ENCODE assay signal across 21 mouse cellular contexts in the genomic region with DNA sequence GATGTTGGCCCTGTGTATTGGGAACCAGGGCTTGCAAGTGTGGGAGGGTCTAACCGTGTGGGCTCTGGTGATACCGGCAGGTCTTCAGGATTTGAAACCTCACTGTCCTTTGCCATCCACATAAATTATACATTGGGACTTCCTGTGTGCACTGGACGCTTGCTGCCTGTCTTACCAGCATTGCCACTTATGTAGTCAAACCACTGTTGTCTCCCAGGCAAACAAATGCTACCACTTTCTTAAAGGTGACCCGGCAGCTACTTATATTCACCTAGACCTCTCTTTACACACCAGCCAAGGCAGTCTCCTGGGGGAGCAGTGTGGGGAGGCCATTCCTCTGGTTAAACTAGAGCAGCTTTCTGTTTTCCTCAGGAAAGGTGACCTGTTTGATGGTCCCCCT.
DNase-seq lines count a peak whose midpoint lies in the region; TF ChIP-seq lines count a peak whose summit lies in the region.
"Had no signal": no experiment of that assay in that cellular context is flagged by ENCODE, and none has a peak within 500 bp of the region (broad histone marks: within the 10 kb centered on the region; RNA-seq: fewer than 3 reads in every experiment).

No protein-coding gene starts in this region.

- 0 out of 2 replicates have a peak overlapping the region, but pooled peaks have one; percentile 38 for H3K9ac ChIP-seq in heart, adult 2 months (ENCODE audit: low read depth, low read length)
- H3K9ac ChIP-seq: embryonic facial prominence, embryonic 13.5 days; embryonic facial prominence, embryonic 15.5 days; forebrain, embryonic 12.5 days had no signal

- peaks cover 47% of the 10 kb centered on the region for H3K4me1 ChIP-seq in heart, adult 2 months (ENCODE audit: control insufficient read depth, insufficient read depth, low read length)
- H3K4me1 ChIP-seq in thymus, adult 2 months (replicated peaks; ENCODE audit: control insufficient read depth, insufficient read depth, low read length) = peaks cover 55% of the 10 kb centered on the region
- peaks cover 38% of the 10 kb centered on the region for H3K4me1 ChIP-seq in limb, embryonic 10.5 days

- H3K9me3 ChIP-seq in limb, embryonic 10.5 days (replicated peaks) = no peaks in the 10 kb centered on the region
- H3K9me3 ChIP-seq: embryonic facial prominence, embryonic 13.5 days; embryonic facial prominence, embryonic 15.5 days; forebrain, embryonic 10.5 days; forebrain, embryonic 12.5 days had no signal

- H3K36me3 ChIP-seq in heart, adult 2 months (ENCODE audit: control insufficient read depth, insufficient read depth, low read length) = peaks cover 62% of the 10 kb centered on the region
- H3K36me3 ChIP-seq in thymus, adult 2 months (ENCODE audit: control insufficient read depth, insufficient read depth, low read length) = peaks cover 84% of the 10 kb centered on the region
- peaks cover 37% of the 10 kb centered on the region for H3K36me3 ChIP-seq in limb, embryonic 10.5 days
- H3K36me3 ChIP-seq: embryonic facial prominence, embryonic 15.5 days; forebrain, embryonic 10.5 days; forebrain, embryonic 12.5 days had no signal

- intact Hi-C loops in gastrocnemius, adult 2 months (cut with DNase I) = no loop called here
- intact Hi-C loops in heart, adult 2 months (cut with DNase I) = no loop called here
- intact Hi-C loops in heart, postnatal 36 days (cut with DNase I) = no loop called here

- H3K27me3 ChIP-seq in heart, adult 2 months (ENCODE audit: control insufficient read depth, insufficient read depth, low read length) = no peaks in the 10 kb centered on the region
- no peaks in the 10 kb centered on the region for H3K27me3 ChIP-seq in thymus, adult 2 months (ENCODE audit: control insufficient read depth, insufficient read depth, low read length)
- no peaks in the 10 kb centered on the region for H3K27me3 ChIP-seq in limb, embryonic 10.5 days (ENCODE audit: low read depth, poor library complexity, severe bottlenecking)
- H3K27me3 ChIP-seq: embryonic facial prominence, embryonic 13.5 days; embryonic facial prominence, embryonic 15.5 days had no signal

- peaks cover 5% of the 10 kb centered on the region for H3K79me2 ChIP-seq in heart, adult 2 months (replicated peaks; ENCODE audit: control insufficient read depth, insufficient read depth, low read length)

- TF ChIP-seq EP300 in heart, adult 2 months (IDR thresholded peaks at IDR 0.05; ENCODE audit: insufficient read depth, low read depth, low read length) = no peak

- 63% methylated on average over 4 of the region's 4 CpGs for WGBS in heart, adult 2 months
- WGBS in thymus, adult 2 months = 86% methylated on average over 4 of the region's 4 CpGs
- 91% methylated on average over 4 of the region's 4 CpGs for WGBS in limb, embryonic 10.5 days

- no peak for TF ChIP-seq POLR2A in heart, adult 2 months (IDR thresholded peaks at IDR 0.05; ENCODE audit: insufficient read depth, low read depth, low read length)
- no peak for TF ChIP-seq POLR2A in thymus, adult 2 months (IDR thresholded peaks at IDR 0.05; ENCODE audit: control insufficient read depth, extremely low read depth, insufficient read depth, low read length, poor library complexity)

- TF ChIP-seq CTCF in gastrocnemius, adult 2 months (IDR thresholded peaks at IDR 0.05) = no peak
- no peak for TF ChIP-seq CTCF in heart, adult 2 months (IDR thresholded peaks at IDR 0.05)
- no peak for TF ChIP-seq CTCF in thymus, adult 2 months (IDR thresholded peaks at IDR 0.05; ENCODE audit: borderline replicate concordance, control insufficient read depth, extremely low read depth, insufficient read depth, low read length, poor library complexity)

- peak overlapping the region; percentile 13; the same call in 1 of the 2 replicates for H3K27ac ChIP-seq in gastrocnemius, adult 2 months
- H3K27ac ChIP-seq in heart, adult 2 months = peak overlapping the region; percentile 45; the same call in 1 of the 2 replicates
- peak overlapping the region; percentile 82 for H3K27ac ChIP-seq in thymus, adult 2 months (ENCODE audit: control insufficient read depth, insufficient read depth, low read length)
- H3K27ac ChIP-seq in limb, embryonic 10.5 days = 0 out of 2 replicates have a peak overlapping the region, but pooled peaks have one; percentile 4
- H3K27ac ChIP-seq: embryonic facial prominence, embryonic 13.5 days; embryonic facial prominence, embryonic 15.5 days; forebrain, embryonic 10.5 days; forebrain, embryonic 12.5 days had no signal

- no peak for DNase-seq in gastrocnemius, adult 2 months
- DNase-seq in gastrocnemius, adult 18-20 months (ENCODE audit: low spot score) = no peak
- DNase-seq in heart, adult 2 months = peak in 1 of 2 experiments; percentile 26
- DNase-seq in heart, postnatal 36 days = no peak
- no peak for DNase-seq in thymus, adult 2 months
- DNase-seq in thymus, postnatal 4 days = no peak
- no peak for DNase-seq in limb, embryonic 10.5 days (ENCODE audit: low spot score)
- DNase-seq in natural killer cell, adult 2 months (ENCODE audit: low spot score in 2 of 2) = no peak
- DNase-seq: adrenal gland, adult 2 months; adrenal gland, postnatal 14 days; adrenal gland, postnatal 36 days; cerebellum, adult 11-12 months; cerebellum, adult 2 months; cerebellum, adult 9-10 months; cerebellum, postnatal 10 days; cerebellum, postnatal 25 days had no signal

- H3K4me3 ChIP-seq in gastrocnemius, adult 2 months = no peak overlapping the region
- no peak overlapping the region for H3K4me3 ChIP-seq in heart, adult 2 months
- H3K4me3 ChIP-seq in thymus, adult 2 months (ENCODE audit: control insufficient read depth, insufficient read depth, low read length) = no peak overlapping the region
- no peak overlapping the region for H3K4me3 ChIP-seq in limb, embryonic 10.5 days
- H3K4me3 ChIP-seq: embryonic facial prominence, embryonic 13.5 days; embryonic facial prominence, embryonic 15.5 days; erythroblast, embryonic 14.5 days; forebrain, embryonic 10.5 days; forebrain, embryonic 12.5 days had no signal

Comparison
In these comparisons a context has a peak if more than half of its experiments do, and no peak if none do; other contexts are left out.
1. H3K27ac ChIP-seq: peak in every context shown above with its lines; median percentile 82 in thymus, adult 2 months; 45 in heart, adult 2 months; 13 in gastrocnemius, adult 2 months; 4 in limb, embryonic 10.5 days.